Mouse (Mus musculus): ENCODE measurements around the gene Igsf9.

DNA sequence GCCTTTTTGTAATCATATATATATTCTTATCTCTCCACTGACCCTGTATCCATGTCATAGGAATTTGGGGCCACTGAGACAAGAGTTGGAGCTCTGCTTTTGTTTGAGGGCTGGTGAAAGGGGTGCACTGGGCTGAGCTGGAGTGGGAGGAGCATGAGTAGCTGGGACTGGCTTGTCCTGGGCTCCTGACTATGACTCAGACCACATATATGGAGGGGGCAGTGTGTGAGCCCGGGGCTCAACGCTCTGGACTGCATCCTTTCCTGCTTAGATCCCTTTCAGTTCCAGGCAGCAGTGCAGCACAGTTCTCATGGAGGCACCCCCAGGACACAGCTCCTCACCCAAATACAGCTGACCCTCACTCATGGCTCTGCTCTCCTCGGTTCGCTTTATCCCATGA lies 64.5 kb downstream of the Igsf9 start:
- no peak for TF ChIP-seq POLR2A (IDR thresholded peaks at IDR 0.05; ENCODE audit: low read depth, low read length)
- no peak for TF ChIP-seq SMC3 (IDR thresholded peaks at IDR 0.05; ENCODE audit: low read depth, low read length)
- TF ChIP-seq CTCF (conservative IDR thresholded peaks at IDR 0.05 in 1 of 2, IDR thresholded peaks at IDR 0.05 in 1 of 2; ENCODE audit: low read depth in 2 of 2, low read length in 2 of 2): no peak
- TF ChIP-seq ELF1 (IDR thresholded peaks at IDR 0.05; ENCODE audit: low read depth, low read length): no peak
- no peak for TF ChIP-seq EP300 (IDR thresholded peaks at IDR 0.05; ENCODE audit: low read length)

Measured in CH12.LX (cell line).